Mouse (Mus musculus) spleen, adult 12 weeks (tissue): ENCODE data around the gene Cenpp.

Experiments used
- DNase-seq: peaks from one replicate; pipeline ENCODE4 v3.0.0; 2022; ENCODE audit warnings: low spot score

Cenpp gene

GRCm38 (mm10) chr13:49526235-49526634 lies 126.3 kb downstream of the Cenpp start:
- DNase-seq: no peak

GRCm38 (mm10) chr13:49518761-49519160 lies 133.8 kb downstream of the Cenpp start:
- no peak for DNase-seq

DNA sequence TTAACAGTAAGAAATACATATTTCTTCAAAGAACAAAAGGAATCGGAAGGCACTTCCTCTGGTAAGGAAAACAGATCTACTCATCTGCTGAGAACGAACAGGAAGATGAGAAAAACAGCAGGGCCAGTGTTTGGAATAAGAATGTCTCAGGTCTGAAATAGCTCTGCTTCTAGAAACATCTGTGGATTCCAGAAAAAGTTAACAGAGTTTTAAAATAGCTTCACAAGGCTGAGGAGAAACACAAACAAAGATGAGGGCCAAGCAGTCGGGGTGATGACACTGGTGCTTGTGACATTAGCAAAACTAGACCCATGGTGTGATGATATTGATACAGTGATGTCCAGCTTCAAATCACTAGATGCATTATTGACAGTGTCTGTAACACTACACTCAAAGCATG lies 145.4 kb downstream of the Cenpp start:
- no peak for DNase-seq

DNA sequence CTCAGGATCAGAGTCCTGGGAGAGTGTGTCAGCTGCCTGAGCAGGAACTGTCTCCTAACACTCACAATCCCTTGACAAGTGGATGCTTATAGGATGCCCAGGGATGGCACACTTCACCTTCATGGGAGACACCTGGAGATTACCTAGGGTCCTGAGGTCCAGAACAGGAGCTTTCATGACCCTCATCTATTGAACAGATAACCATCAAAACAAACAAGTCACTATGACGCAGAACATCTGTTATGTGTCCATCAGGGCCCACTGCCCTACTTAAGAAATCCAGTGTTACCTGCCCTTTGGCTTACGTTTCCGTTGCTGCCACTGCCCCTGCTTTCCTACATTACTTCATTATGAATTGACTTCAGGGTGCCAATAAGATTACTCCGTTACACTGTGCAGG lies 146.8 kb downstream of the Cenpp start:
- DNase-seq: no peak

- no peak for DNase-seq
These were observed 148.1 kb downstream of the Cenpp start, which contains the start of gene Ecm2 for GRCm38 (mm10) chr13:49504510-49504909. Gene Ecm2, plus strand, starts transcription at chr13:49504810.

GRCm38 (mm10) chr13:49492376-49493368 lies 159.9 kb downstream of the Cenpp start, which contains the start of gene Tes3-ps:
Gene Tes3-ps, plus strand, starts transcription at chr13:49493318.
- no peak for DNase-seq

- no peak for DNase-seq
These were observed 167.2 kb downstream of the Cenpp start for GRCm38 (mm10) chr13:49485388-49485787.

- DNase-seq: no peak
These were observed 172.0 kb downstream of the Cenpp start for GRCm38 (mm10) chr13:49480551-49480950.

- no peak for DNase-seq
These were observed 172.5 kb downstream of the Cenpp start for GRCm38 (mm10) chr13:49480057-49480456.

DNA sequence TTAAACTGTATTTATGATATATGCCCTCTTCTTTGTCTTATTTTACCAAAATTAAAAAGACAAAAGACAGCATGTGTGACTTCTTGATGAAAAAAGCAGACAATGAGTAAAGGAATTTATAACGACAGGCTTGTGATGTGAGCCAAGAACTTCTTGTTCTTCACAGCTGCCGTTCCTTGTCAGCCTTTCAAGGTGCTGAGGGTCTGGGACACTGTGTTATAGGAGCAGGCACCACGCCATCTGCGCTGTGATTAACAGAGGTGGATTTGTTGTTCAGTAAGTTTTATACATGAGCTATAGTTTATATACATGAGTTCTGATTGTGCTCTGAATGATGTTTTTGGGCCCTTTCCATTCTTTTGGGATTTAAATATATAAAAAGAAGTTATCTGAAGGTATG lies 173.2 kb downstream of the Cenpp start:
- no peak for DNase-seq

DNA sequence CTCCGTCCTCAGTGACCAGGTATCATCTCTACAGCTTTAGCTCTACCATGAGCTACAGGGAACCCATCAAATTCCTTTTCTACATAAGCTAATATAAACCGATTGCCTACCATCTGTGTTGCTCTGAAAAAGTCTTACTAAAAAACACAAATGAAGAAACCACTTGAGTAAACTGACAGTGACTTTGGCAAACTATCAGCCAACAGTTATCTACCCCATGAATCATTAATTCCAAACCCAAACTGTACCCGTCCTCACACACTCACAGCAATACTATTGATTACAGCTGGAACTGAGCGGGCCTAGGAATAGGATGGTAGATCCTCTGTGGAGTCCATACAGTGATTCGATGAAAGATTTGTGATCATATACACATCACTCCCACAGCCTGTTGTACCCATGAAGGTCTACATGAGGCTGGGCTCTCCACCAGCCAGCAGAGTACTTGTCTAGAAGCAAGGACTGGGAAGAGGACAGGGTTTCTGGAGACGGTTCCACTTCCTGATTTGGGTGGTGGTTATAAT lies 173.7 kb downstream of the Cenpp start:
- DNase-seq: no peak

DNA sequence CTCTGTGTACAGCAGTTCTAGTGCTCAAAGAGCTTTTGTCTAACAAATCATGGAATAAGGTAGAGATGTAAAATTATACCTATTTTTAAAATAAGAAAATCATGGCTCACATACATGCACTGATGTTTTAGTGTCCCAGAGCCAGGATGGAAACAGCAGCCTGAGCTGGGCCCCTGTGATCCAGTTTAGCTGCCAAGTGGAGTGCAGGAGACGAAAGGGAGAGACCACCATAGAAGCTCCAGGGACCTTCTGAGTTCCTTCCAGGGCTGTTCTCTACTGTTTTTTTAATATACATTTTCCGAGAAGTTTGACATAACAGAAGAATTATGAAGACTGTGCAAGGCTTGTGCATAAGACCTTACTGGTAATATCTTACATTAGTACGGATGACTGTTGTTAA lies 174.7 kb downstream of the Cenpp start:
- DNase-seq: no peak

DNA sequence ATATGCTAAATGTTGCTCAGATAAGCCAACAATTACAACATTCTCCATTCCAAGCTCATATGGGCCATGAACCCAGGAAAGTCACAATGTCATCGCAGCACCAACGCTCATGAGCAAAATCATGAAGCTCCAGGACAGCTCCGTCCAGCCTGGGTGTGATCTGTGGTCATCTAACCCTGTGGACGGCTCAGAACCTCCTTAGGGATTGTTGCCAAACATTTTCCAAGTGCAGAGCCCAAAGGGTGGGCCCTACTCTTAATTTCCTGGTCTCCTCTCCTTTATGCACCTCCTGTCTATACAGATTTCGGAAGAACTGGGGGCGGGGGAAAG lies 179.9 kb downstream of the Cenpp start:
- DNase-seq: no peak

GRCm38 (mm10) chr13:49471981-49472675 lies 180.5 kb downstream of the Cenpp start:
- no peak for DNase-seq

- DNase-seq: no peak
These were observed 181.8 kb downstream of the Cenpp start for GRCm38 (mm10) chr13:49470806-49471205.

DNA sequence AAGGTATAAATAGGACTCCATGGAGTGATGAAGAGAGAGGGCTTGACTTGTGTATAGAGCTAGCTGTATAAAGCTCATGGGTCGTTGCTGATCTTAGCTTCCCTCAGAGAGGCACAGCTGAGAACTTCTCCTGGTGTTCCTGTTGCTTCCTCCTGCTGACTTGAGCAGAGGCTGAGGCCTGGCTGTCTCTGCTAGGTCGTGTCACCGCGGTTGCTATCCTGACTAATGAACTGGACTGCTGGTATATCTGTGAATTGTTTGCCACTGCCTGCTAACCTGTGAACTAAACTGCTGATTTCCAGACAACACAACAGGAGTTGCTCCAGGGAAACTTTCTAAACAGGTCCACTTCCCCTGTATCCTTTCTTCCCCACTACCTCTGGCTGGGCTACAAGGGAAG lies 182.3 kb downstream of the Cenpp start:
- DNase-seq: no peak

DNA sequence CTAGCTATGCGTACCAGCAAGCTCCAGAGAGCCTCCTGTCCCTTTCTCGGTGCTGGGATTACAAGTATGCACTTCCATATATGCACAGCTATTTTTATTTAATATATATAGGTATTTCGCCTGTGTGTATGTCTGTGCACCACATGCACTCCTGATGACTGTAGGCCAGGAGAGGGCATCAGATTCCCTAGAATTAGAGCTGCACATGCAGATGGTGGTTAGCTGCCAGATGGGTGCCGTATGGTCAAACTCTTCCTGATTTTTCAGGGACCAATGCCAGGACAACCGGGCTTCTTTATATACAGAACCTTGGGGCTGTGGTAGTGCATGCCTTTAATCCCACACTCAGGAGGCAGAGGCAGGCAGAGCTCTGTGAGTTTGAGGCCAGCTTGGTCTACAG lies 183.6 kb downstream of the Cenpp start:
- no peak for DNase-seq

- DNase-seq: no peak
These were observed 185.0 kb downstream of the Cenpp start for GRCm38 (mm10) chr13:49467585-49467984.

DNA sequence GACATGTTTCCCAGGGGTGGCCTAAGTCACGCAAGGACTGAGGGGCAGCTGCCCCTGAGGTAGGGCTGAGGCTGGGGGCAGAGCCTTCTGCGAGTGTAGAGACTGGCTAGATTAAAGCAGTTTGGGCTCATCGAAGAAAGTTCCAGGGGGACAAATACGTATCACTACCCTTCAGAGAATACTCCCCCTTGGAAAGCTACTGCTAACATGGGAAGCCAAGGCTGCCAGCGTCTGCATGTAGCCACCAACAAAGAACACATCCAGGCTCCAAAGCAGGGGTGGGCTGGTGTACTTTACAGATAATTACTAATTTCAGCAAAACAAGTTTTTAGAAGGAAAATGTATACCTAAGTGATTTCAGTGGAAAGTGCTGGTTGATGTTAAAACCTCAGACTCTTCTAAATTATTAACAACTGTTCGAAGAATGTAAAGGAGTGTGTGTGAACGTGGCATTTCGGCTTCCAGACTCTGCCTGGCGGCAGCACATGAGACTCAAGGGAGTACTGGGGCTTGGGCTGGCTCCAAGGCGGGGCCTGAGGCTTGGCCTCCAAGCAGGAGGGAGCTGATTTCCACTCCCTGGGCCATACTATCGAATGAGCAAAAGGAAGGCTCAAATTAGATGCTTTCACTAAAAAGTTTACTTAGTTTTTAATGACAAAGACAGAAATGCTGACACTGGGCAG lies 186.1 kb downstream of the Cenpp start:
- DNase-seq: no peak

DNA sequence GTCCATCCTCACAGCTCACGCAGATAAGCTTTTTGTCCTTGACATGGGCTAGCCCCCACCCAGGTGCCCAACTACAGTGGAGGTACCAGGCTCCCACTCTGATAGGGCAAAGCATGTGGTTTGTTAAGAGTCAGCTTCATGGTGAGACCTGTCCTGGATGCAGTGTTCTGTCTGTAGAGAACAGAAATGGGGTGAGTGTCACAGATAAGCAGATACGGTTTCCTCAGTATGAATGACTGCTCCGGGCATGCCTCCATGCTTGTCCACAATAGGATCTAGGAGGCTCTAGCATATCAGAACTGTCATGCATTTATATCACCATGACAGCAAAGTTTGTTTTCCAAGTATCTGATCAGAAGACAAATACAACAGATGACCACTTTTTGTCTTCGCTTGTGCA lies 186.7 kb downstream of the Cenpp start:
- DNase-seq: no peak

- no peak for DNase-seq
These were observed 189.7 kb downstream of the Cenpp start for GRCm38 (mm10) chr13:49462921-49463320.

GRCm38 (mm10) chr13:49461458-49462132 lies 191.0 kb downstream of the Cenpp start:
- DNase-seq: no peak
